Mouse (Mus musculus) 416B (cell line): ENCODE data around the gene Cxcr6.

Experiments used
- DNase-seq: peaks from one replicate; pipeline ENCODE4 v3.0.0; 2011; ENCODE audit warnings: low read depth

Gene Cxcr6

GRCm38 (mm10) chr9:123826631-123827030, 20.4 kb downstream of the Cxcr6 start:
- no peak for DNase-seq

- DNase-seq, result no peak
Observed at GRCm38 (mm10) chr9:123828916-123829315, 22.6 kb downstream of the Cxcr6 start.

GRCm38 (mm10) chr9:123835851-123836250, 29.6 kb downstream of the Cxcr6 start:
- no peak for DNase-seq

GRCm38 (mm10) chr9:123840243-123840642, 34.0 kb downstream of the Cxcr6 start:
- DNase-seq, result no peak

- no peak for DNase-seq
Observed at GRCm38 (mm10) chr9:123844468-123844867, 38.2 kb downstream of the Cxcr6 start.

- peak; percentile 69 for DNase-seq
Observed at GRCm38 (mm10) chr9:123845120-123845519, 38.8 kb downstream of the Cxcr6 start.

- no peak for DNase-seq
Observed at GRCm38 (mm10) chr9:123846490-123846889, 40.2 kb downstream of the Cxcr6 start.

- DNase-seq, result peak; percentile 39
Observed at GRCm38 (mm10) chr9:123849976-123850695, 43.9 kb downstream of the Cxcr6 start.

- DNase-seq, result peak; percentile 83
Observed at GRCm38 (mm10) chr9:123850705-123851061, 44.4 kb downstream of the Cxcr6 start.

GRCm38 (mm10) chr9:123851062-123851712, 44.9 kb downstream of the Cxcr6 start:
- DNase-seq, result peak; percentile 86

GRCm38 (mm10) chr9:123851713-123852448, 45.6 kb downstream of the Cxcr6 start, which contains the start of gene Fyco1:
Gene Fyco1, minus strand, starts transcription at chr9:123851899.
- DNase-seq, result peak; percentile 100

- DNase-seq, result peak; percentile 37
Observed at GRCm38 (mm10) chr9:123852449-123853390, 46.4 kb downstream of the Cxcr6 start.

- DNase-seq, result no peak
Observed at GRCm38 (mm10) chr9:123856836-123857235, 50.6 kb downstream of the Cxcr6 start.
